Mouse (Mus musculus) liver (tissue): ENCODE results near the gene Prr29.

ENCODE experiments used
- DNase-seq: peaks from one replicate; pipeline ENCODE4 v3.0.0-alpha.2; 2020; ENCODE audit warnings: mixed read lengths

The Prr29 gene

GRCm38 (mm10) chr11:106410507-106410906 is 45.2 kb downstream of the Prr29 start:
- no peak for DNase-seq

DNA sequence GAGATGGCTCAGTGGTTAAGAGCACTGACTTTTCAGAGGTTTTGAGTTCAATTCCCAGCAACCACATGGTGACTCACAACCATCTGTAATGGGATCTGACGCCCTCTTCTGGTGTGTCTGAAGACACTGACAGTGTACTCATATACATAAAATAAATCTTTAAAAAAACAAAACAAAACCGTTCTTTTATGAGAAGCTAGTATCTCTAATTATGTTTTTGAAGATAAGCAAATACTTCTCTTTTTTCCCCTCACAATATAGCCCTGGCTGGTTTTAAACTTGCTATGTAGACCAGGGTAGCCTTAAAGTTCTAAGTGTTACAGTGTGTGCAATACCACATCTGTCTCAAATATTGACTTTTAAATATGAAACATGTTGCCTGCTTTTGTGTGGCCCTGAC is 45.9 kb downstream of the Prr29 start:
- no peak for DNase-seq

GRCm38 (mm10) chr11:106412641-106413360 is 47.5 kb downstream of the Prr29 start:
- no peak for DNase-seq

- DNase-seq, result no peak
These were observed 51.1 kb downstream of the Prr29 start for GRCm38 (mm10) chr11:106416331-106416730.

GRCm38 (mm10) chr11:106417860-106418259 is 52.6 kb downstream of the Prr29 start:
- no peak for DNase-seq

DNA sequence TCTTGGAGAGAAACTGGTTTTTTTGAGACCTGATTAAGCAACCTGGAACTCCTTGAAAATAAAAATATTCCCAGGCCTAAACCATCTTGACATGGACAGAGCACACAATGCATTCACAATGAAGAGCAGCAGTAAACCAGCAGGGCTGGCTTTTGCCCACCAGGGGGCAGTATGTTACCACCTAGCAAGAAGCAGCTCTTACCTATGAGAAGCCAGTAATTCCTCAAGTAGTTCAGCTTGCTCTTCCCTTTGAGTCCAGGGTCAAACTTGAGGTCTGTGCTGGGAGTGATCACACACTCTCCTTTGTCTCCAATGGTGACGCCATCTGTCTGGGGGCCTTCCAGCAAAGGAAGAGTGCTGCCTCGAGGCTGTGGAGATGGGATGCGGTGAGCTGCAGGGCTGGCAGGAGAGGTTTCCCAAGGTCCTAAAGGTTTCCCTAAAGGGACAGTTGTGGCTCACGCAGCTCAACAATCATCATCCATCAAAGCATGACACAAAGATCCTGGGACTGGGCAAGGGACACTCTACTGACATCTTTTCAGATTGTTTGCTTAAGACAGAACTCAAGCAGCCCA is 53.4 kb downstream of the Prr29 start:
- DNase-seq, result peak; percentile 89

- DNase-seq, result no peak
These were observed 54.2 kb downstream of the Prr29 start for GRCm38 (mm10) chr11:106419262-106420102.

- DNase-seq, result no peak
These were observed 59.9 kb downstream of the Prr29 start for GRCm38 (mm10) chr11:106425201-106425600.

DNA sequence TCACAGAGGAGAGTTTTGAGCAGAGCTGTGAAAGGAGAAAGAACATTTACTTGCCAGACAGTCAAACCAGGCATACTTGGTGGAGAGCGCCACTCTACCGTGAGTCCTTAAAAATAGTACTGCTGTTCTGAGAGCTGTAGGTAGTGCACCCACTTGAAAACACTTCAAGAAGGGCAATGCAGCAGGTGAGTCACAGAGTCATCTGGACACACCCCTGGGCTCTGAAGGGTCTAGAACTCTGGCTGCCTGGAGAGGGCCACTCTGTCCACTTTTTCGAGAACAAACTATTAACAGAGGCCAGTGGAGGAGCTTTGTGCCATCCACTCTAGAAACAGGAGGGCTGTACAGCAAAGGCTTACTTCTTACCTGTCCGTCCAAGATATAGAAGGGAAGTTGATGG is 61.2 kb downstream of the Prr29 start:
- DNase-seq, result no peak
